Mouse (Mus musculus) urinary bladder, postnatal 4 days (tissue): ENCODE data around the gene Gm5737.

ENCODE experiments used
- DNase-seq, 2 experiments: peaks; one replicate each; pipeline ENCODE4 v3.0.0; 2021 to 2022; ENCODE audit warnings: low spot score in 2 of 2

Gene Gm5737

DNA sequence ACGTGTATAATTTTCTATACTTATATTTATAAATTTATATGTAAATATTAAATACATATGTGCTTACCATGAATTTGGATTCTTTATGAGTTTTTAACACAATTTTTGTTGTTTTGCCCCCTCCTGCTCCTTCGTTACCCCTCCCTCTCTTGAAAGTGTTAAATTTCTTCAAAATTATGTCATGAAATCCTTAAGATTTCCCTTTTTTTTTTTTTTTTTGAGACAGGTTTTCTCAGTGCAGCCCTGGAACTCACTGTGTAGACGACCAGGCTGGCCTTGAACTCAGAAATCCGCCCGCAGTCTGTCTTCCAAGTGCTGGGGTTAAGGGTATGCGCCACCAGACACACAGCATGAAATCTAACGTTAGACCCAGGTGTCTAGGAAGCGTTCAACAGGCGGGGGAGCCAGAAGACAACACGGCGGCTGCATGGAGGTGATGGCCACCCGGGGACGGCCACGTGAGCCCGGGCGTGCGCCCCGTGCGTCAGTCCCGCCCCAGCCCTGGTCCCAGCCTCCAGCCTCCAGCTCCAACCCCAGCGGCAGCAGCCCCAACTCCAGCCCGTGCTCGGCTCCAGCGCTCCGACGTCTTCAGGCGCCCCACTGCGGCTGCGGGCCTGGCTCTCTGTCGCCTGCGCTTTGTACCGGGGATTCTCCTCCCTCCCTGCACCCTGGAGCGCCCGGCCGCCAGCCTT is 30.3 kb downstream of the Gm5737 start, which contains the start of gene Eef2k:
Eef2k (plus strand) TSS at position 487 of the 692 bp plus-strand sequence.
- peak; percentile 87 for DNase-seq

DNA sequence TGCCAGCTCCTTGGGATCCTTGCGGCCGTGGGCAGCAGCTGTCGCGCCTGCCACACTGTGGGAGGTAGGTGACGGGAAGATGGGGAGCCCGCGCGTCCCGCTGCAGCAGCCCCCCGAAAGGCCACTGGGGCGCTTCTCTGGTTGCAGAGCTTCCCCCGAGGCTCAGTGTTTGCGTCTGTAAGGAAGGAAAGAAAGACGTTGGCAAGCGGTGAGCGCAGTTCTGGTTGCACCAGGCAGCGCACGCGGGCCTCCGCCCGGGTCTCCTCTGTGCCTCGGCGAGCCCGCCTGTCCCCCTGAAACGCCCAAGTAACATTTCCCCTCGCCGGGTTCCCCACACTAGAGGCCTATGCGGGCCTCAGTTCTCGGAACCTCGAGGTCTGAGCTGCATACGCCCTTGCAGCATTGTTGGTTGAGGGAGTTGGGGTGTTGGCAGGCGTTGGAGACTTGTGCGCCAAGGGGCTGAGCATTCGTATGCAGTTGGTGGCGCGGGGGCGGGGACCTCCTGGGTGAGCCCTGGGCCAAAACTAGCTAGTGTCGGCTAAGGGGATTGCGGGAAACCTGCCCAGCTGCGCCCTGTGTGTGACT is 31.0 kb downstream of the Gm5737 start:
- DNase-seq, result peak; percentile 84 to 88

DNA sequence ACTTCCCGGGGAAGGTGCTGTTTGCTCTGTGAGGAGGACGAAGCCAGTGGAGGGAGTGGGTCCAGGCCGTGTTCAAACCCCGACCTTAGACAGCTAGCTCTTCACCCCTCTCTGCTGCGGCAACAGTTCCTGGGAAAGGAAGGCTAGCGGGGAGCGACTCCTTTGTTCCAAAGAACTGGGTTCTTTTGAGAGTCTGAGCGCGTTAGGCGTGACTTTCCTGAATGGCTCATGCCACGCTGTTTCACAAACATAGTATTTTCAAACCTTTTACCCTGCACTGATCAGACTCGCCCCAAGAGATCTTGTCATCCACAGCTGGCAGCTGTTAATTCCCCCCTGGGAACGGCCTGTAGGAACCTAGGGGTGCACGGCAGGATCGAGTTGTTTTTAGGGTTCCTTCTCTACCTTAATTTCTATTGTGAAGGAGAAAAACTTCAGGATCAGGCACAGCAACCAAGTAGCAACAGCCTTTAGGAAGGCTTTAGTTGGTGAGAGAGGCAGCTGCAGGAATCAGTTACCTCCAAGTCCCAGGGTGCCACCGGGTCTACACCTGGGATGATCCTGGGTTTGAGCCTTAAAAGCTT is 31.8 kb downstream of the Gm5737 start:
- DNase-seq, result no peak

DNA sequence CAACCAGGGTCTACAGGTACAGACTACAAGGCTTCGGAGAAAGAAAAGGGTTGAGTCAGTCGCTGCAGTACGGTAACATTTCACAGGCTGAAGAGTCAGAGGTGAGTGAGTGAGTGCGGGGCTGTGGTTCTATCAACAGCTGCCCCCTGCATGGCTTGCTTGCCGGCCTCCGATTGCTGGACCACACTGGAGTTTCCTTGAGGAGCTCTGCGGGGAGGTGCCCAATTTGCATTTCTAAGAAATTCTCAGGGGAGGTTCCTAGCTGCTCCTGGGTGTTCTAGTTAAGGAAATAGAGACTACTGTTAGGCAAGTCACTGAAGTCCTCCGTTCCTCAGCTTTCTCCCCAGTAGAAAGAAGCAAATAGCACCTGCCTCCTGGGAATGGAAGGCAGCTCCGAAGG is 32.5 kb downstream of the Gm5737 start:
- DNase-seq, result no peak

DNA sequence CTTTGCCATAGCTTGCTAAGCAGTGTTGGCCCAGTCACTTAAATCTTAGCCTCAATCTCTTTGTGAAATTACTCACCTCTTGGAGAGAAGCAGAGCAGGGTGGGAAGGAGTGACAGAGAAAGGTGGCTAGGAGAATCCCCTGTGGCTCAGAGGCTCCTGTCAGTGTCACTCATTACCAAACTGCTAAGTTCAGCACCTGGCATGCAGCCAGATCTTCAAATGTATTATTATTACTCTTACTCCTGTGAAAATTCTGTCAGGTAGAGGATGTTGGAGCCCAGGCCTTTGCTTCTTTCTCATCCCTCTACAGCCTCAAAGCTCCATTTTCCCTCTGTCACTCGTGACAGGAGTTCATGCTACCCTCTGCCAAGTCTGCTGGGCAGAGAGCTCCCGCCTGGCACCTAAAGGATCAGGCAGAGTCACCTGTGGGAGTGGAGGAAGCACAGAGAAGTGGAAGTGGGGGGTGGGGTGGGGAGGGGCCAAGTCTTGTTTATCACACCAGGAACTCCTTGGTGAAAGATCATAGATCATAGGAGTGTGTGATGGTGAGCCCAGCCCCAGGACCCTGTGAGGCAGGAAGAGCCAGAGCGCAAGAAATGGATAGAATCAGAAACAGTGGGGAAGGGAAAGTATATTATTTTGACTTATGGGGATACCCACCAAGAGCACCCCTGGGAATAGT is 36.8 kb downstream of the Gm5737 start:
- DNase-seq, result no peak

DNA sequence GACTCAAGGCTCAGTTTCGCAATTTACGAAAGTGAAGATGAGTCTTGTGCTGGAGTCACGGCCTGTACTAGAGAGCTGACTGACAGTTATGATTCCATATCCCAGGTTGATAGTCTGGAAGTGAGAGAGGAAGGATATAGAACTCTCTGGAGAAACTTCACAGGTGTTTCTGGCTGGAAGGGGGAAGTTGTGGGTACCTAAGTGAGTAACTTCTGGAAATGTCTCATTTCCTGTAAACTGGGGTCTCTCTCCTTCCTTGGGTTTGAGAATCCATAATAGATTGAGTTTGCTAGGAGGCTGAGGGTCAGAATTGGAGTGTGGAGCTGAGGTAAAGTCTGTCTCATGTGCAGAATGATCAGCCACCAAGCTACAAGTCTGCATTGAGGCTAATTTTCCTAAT is 38.0 kb downstream of the Gm5737 start:
- no peak for DNase-seq

DNA sequence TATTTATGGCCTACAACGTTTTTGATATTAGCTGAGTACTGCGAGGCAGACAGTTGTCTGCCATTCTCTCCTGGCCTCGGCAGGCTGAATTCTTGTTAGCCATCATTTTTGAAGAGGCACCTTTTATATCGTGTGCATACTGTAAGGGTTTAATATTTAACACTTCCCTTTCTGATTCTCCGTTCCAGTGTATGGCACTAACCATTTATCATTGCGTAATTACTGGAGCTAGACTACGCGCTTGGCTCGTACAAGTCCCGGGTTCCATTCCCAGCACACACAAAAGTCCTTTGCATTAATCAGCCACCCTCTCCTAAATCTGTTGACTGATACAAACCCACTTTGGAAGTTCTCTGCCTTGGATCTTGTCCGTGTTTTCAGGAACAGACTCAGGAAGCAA is 47.7 kb downstream of the Gm5737 start:
- no peak for DNase-seq

DNA sequence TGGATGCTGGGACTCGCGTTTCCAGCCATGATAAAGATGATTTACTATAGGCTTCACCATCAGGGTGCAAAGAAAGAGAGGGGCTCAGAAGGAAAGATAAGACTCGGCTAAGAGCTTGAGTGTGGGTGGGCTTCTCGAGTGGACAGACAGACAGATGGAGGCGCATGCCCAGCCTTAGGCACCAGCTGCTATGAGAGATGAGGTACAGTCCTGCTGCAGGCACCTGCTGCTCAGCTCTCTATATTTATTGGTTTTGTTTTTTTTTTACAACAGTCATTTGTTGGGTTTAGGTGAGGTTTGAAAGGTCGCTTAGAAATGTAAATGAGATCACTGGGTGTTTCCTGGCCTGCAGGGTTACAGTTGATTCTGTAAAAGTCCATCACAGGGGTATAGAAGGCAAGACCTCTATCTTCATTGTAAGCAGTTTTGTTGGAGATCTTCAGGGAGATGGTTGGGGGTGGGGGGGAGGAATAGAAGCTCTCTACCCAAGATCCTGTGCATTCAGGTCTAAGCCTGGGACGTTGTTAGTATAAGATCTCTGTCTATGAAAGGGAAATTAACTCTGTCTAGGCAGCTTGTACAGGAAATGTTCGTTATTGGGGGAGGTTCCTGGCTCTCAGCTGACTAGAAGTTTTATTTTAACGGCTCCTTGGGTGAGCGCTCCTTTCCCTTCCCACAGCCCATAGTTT is 48.8 kb downstream of the Gm5737 start:
- no peak for DNase-seq

DNA sequence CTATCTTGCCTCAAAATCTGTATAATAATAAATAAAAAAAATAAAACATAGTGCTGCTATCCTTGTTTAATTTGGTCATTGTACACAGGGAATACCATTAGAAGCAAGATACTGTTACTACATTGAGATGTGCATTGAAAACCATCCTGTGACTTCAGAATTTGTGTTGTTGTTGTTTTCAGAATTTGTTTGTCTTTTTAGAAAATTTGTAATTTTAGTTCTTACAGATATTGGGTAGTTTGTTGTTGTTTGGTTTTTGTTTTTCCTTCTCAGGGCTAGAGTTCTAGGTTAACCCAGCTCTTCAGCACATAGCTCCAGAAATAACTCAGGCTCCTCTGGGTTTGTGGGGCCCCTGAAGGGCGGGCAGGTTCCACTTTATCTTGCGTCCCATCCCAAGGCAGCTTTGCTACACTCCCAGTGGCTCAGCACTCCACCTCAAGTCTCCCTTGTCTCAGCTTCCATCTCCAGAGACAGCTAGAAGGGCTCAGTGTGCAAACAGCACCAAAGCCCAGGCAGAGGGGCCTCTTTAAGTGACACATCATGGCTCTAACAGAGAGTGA is 49.4 kb downstream of the Gm5737 start:
- DNase-seq, result no peak

DNA sequence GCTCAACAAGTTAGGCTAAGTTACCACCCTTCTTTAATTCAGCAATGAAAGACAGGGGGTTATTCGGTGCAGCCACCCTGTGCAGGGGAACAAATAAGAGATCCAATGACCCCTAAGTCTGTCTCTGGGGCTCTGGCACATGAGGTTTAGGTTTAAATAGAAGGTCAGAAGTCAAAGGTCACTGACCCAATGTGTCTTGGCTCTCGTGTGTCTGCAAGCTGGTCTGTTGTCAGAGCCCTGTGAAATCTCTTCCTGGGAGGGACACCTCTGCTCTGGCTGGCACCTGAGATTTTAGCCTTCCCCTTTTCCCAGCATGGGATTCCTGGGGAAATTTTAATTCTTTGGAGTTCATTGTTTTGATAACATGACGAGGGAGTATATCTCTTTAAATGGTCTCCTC is 50.0 kb downstream of the Gm5737 start:
- DNase-seq, result no peak

DNA sequence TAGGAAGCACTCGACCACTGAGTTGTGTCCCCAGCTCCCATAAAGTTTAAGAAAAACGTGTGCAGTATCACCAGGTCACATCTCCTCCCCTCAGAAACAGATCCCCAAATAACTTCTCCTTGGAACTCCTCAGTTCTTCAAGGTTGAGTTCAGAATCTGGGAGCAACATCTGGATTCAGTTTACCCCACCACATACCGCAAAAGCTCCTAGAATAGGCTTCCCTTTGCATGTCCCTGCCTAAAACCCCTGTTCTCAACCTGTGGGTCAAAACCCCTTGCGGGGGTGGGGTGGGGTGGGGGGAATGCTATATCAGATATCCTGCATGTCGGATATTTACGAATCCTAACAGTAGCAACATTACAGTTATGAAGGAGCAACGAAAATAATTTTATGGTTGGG is 50.5 kb downstream of the Gm5737 start:
- no peak for DNase-seq

DNA sequence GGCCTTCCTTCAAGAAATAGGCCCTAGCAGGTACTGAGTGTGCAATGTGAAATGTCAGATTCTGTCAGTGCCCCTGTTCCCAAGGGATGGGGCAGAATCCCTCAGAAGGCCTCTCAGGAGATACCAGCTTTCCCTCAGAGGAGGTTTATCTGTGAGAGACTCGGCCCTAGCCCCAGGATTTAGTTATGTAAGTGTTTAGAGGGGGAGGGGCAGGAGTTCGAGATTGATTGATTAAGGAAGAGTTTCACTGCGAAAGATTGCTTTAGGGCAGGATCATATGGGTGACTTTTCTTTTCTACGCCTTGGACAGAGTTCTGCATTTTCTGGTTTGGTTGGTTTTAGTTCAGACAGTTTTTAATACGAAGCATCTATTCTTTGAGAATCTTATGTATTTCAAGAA is 51.3 kb downstream of the Gm5737 start:
- DNase-seq, result no peak

DNA sequence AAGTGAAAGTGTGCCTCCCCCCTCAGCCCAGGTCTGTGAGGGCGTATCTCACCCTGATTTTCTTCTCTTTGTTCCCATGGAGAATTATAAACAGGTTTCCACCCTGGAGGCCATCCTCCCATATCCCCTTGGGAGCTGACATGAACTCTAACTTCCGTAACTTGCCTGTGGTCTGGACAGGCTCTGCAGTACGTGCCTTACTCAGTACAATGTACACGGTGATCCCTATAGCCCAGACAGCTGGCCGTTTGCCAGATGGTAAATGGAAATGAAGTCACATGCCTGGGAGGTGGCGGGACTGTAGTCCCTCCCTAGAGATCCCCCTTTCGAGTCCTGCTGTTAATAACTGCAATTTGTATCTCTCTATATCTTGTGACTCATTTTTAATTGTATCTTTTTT is 52.9 kb downstream of the Gm5737 start:
- peak in 1 of 2 experiments; percentile 36 for DNase-seq

DNA sequence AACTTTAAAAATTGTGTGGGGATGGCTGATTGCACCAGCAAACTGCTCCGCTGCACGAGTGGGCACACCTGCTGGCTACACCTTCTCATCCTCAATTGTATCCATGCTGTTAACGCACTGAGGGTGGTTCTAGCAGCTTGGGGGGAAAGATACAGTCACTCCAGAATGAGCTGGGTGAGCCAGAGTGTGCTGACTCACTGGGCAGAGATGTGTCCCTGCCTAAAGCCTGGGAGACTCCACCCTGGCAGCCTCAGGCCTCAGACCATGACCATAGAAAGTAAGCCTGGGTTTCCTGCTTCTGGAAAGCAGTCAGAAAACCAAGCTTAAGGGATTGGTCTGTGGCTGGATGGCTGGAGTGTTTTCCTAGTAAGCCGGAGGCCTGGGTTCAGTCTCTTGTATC is 53.7 kb downstream of the Gm5737 start:
- DNase-seq, result peak in 1 of 2 experiments; percentile 44

DNA sequence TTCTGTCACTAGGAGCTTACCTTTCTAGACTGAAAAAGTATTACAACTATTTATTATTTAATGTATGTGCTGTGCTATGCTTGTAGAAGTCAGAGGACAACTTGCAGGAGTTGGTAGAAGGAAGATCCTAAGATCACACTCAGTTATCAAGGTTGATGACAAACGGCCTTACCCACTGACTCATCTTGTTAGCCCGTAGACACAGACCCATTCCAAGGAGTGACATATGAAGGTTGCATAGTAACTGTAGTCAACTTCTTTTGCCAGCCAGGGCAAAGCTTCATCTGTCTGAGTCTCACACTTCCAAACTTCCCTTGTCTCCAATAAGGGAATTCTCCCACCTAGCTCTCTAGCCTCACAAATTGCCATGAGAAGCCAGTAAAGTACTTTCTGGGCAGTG is 54.5 kb downstream of the Gm5737 start:
- no peak for DNase-seq

DNA sequence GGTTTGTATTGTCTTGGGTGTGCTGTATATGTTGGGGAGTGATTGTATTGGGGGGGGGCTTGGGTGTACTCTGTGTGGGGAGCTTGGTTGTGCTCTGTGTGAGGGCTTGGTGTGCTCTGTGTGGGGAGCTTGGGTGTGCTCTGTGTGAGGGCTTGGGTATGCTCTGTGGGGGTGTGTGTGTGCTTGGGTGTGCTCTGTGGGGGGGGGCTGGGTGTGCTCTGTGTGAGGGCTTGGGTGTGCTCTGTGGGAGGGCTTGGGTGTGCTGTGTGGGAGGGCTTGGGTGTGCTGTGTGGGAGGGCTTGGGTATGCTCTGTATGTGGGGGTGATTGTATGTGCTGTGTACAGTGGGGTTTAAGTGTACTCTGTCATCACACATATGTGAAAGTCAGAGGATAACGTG is 55.6 kb downstream of the Gm5737 start:
- no peak for DNase-seq

DNA sequence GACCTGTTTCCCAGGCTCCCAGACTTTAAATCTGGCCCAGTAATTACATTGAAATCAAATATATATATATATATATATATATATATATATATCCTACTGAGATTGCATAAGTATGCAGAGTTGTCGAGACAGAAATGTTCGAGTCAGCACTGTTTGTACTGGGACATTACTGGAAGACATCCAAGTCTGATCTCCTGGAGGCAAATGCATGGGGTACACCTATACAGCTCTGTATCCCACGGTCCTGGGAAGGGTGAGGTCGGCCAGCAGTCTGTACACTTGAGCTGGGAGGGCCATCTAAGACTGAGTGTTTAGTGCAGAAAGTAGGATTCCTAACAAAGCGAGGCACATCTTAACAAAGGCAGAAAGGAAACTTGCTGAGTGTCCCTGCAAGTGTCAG is 57.7 kb downstream of the Gm5737 start:
- DNase-seq, result no peak

DNA sequence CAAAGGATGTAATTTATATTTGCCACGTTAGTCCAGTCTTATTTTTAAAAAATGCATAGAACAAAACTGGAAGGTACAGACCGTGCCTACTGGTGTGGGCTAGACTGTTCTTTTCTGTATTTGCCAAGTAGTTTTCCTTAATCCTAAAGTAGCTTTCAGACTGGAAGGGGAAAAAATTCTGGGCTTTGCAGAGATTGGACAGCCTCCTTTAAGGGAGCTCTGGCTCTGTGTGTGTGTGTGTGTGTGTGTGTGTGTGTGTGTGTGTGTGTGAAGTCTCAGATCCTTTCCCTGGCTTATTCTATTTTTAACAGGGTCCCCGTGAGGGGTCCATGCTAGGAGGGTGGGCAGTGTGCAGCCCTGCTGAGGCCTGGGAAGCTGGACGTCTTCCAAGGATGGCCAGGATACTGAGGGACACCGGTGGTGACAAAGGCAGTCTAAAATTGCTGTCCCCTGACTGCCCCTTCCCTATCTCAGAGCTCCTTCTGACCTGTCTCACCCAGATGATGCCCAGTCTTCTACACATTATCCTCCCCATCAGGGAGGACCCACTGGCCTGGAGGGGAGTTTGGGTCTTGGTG is 58.4 kb downstream of the Gm5737 start:
- no peak for DNase-seq

DNA sequence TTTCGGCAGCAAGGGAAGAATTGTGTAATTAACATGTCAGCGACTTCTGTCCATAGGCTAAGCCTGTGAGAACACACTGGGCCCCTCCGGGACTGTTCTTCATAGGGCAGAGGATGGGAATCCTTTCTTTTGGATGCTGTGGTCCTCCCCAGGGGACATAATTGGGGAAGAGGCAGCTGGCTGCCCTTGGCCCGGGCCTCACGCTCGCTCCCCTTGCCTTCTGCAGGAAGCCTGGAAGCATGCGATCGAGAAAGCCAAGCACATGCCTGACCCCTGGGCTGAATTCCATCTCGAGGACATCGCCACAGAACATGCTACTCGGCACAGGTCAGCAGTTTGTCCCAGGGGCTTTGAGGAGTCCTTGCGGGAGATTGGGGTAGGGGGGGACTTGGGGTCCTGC is 60.9 kb downstream of the Gm5737 start:
- no peak for DNase-seq

DNA sequence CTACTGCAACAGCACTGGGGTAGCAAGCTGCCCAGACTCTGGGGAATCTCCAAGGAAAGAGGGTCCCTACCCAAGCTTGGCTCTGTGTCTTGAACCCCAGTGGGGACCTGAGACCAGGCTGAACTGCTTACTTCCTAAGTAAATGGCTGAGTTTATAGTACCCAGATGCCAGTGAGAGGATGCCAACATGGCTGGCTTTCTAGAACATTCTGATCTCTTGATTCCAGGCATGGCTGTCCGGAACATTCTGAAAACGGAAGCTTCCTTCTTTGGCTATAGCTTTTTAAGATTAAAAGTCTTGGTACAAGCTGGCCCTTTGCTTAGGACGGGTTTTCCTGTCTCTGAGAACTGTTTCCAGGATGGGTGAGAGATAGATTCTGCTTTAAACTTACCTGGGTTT is 61.9 kb downstream of the Gm5737 start:
- DNase-seq, result no peak

DNA sequence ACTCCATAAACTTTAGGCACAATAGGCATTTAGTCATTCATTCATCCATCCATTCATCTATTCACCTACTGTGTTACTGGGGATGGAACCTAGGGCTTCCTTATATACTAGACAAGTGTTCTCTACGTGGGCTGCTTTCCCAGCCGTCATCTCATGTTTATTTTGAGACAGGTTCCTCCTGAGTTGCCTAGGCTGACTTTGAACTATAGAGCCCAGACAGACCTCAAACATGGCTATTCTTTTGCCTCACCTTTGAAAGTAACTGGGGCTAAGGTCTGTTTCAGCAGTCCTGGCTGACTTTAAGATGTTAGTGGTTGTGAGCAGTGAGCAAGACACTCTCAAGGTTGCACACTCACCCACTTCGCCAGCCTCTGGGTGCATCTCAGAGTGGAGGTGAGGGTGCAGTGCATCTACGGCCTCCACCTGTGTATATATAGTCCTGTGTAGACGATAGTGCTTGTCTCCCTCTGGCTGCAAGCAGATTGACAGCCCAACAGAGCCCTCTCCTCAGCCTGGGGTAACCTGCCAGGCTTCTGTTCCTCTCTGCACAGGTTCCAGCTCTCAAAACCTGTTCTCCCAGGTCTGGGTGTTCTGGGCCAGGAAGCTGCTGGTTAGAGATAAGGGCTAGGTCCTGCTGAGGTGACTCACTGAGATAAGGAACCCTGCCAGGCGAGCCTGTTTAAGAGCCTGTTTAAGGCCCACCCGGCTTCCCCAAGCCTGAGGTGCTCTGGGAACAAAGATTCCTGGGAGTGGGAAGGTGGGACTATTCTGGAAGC is 62.8 kb downstream of the Gm5737 start:
- DNase-seq, result peak in 1 of 2 experiments; percentile 40
